Mouse (Mus musculus) liver, adult 2 months (tissue): ENCODE results near the gene Pdha1.

ENCODE experiments used
- CTCF ChIP-seq: fragments of 200-500 bp; IDR thresholded peaks from 2 replicates; pipeline ENCODE4 v1.5.1; 2011; ENCODE audit warnings: low read depth, low read length, control low read depth
- POLR2A ChIP-seq: fragments of 200-500 bp; IDR thresholded peaks from 2 replicates; pipeline ENCODE4 v1.6.1; 2011; ENCODE audit warnings: low read length, control low read depth; ENCODE audit not compliant: insufficient read depth; ENCODE audit errors: extremely low read depth

DNA sequence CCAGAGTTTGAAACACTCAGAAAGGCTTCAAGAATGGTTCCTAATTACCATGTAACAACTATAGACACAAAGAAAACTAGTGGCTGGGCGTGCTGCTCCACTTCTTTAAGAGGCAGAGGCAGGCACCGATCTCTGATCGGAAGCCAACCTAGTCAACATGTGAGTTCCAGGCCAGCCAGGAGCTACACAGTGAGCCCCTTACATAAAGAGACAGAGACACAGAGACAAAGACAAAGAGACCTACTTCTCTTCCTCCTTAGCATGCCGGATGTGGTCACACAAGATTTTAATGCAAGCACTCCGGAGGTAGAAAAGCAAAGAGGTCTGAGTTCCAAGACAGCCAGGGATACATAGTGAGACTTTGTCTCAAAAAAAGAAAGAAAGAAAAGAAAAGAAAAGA is 2.1 kb downstream of the Pdha1 start:
- no peak for TF ChIP-seq CTCF
- no peak for TF ChIP-seq POLR2A
